Mouse (Mus musculus): ENCODE results near the gene Dcaf6. TPM values are rescaled to one million over a fixed set of nuclear protein-coding genes. Genes with fewer than 3 reads are reported as not detected.

Dcaf6 gene
- polyA plus RNA-seq, 1 experiment from 2014 or later = 28.0 TPM

DNA sequence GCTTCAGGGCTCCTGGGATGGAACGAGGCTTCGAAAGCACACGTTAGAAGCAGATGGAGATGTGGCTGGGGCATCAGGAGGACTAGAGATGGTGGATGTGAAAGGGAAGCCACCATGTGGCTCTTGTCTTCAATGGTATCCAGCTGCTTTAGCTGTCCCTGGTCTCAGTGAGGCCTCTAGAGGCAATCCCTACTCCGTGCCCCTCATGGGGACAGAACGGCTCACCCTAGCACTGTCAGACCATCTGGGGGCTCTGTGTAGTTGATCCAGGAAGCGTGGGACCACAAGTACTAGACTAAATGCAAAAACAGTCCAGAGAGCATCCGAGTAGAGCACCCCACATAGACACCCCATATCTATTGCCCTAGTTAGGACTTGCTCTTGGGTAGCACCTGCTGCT lies 138.4 kb downstream of the Dcaf6 start:
- WGBS (ENCODE audit: missing documents) = 91% methylated on average over 7 of the region's 7 CpGs
- Histone ChIP-seq H3K36me3 (ENCODE audit: inconsistent target) (no peaks in the 10 kb centered on the region), H3K4me3 (ENCODE audit: inconsistent target) (no peak overlapping the region), H3K27ac (no peak overlapping the region), H3K79me2 (ENCODE audit: inconsistent target) (no peaks in the 10 kb centered on the region)

DNA sequence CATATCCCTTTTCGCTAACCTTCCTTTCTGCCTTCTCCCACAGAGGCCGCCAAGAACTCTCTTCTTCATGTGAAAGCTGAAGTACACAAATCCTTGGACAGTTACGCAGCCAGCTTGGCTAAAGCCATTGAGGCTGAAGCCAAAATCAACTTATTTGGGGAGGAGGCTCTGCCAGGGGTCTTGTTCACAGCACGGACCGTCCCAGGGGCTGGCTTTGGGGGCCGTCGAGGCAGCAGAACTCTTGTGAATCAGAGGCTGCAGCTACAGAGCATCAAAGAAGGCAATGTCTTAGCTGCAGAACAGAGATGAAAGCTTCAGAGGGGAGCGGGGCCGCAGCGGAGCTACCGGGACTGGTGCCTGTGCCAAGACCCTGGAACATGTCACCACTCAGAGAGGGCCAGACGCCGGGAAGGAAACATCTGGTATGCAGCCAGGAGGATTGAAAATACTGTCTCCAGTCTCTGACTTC lies 138.8 kb downstream of the Dcaf6 start:
- 95% methylated on average over 13 of the region's 13 CpGs for WGBS (ENCODE audit: missing documents)
- H3K27ac ChIP-seq = no peak overlapping the region
- H3K4me3 ChIP-seq (ENCODE audit: inconsistent target) = no peak overlapping the region
- no peaks in the 10 kb centered on the region for H3K79me2 ChIP-seq (ENCODE audit: inconsistent target)
- no peaks in the 10 kb centered on the region for H3K36me3 ChIP-seq (ENCODE audit: inconsistent target)

DNA sequence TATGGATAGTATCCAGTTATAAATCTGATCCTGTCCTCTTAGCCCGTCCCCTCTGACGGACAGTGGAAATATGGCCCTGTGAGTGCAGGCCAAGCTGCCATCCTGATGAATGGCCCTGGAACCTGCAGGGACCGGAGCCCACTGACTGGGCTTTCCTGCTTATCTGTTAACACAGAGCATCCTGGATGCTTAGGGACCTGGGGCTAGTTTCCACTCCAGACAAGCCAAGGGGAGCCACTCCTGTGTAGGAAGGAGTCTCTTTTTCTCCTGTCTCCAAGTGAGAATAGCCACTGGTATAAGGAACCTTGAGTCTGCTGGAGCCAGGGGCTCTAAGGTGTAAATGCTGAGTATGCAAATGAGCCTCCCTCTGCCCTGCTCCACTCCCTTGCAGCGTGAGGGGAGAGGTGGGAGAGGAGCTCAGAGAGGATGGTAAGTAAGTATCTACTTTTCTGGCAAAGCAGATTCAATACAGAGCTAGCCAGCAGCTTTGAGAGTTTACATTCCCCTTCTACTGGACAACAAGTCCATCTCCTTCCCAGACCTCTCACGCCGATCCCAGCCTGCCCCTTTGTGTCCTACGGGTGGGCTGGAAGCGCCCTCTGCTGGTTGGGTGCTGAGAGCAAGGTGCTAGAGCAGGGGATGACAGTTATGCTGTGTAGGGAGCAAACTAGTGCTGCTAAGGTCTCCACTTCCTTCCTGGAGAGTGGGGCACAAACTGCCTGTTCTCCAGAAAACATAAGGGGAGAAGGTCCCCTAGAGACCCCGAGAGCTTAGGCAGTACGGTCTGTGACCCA lies 139.9 kb downstream of the Dcaf6 start:
- Histone ChIP-seq H3K36me3 (ENCODE audit: inconsistent target) (no peaks in the 10 kb centered on the region), H3K4me3 (ENCODE audit: inconsistent target) (no peak overlapping the region), H3K79me2 (ENCODE audit: inconsistent target) (no peaks in the 10 kb centered on the region), H3K27ac (no peak overlapping the region)
- 54% methylated on average over 10 of the region's 10 CpGs for WGBS (ENCODE audit: missing documents)

DNA sequence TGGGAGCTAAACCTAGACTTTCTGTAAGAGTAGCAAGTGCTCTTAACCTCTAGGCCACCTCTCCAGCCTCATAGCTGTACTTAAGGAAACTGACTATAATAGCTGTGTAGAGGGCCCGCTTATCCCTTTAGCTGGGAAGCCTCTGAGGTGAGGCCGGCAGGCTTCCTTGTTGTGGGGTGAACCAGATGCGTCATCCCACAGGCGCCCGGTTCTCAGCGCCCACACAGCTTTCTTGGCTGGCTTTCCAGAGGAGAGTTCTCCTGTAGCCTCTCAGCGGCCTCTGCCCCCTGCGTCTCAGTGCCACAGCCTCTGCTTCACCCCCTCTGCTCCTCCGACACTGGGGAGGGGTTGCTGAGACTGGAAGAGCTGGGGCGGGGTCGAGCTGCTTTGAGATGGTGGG lies 143.9 kb downstream of the Dcaf6 start:
- 88% methylated on average over 11 of the region's 11 CpGs for WGBS (ENCODE audit: missing documents)
- no peaks in the 10 kb centered on the region for H3K36me3 ChIP-seq (ENCODE audit: inconsistent target)
- no peaks in the 10 kb centered on the region for H3K79me2 ChIP-seq (ENCODE audit: inconsistent target)
- H3K4me3 ChIP-seq (ENCODE audit: inconsistent target) = no peak overlapping the region
- no peak overlapping the region for H3K27ac ChIP-seq

DNA sequence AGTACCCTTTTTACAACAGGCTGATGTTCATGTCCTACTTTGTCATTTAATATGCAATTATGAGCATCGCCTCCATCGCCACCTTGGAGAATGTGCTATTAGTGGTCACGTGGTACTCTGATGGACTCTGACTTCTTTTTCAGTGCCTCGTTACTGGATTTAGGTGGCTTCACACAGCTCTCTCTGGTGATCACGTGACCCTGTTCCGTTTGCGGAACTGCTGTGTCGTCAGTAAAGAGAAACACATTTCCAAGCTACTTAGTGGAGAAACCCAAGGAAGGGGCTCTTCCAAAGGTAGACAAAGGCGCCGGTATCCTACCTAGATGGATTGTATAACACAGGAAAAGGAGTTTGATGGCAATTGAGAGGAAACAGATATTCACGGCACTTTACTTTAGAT lies 152.1 kb downstream of the Dcaf6 start:
- no peak overlapping the region for H3K4me3 ChIP-seq (ENCODE audit: inconsistent target)
- no peak overlapping the region for H3K27ac ChIP-seq
- no peaks in the 10 kb centered on the region for H3K79me2 ChIP-seq (ENCODE audit: inconsistent target)
- 92% methylated on average over 11 of the region's 11 CpGs for WGBS (ENCODE audit: missing documents)
- H3K36me3 ChIP-seq (ENCODE audit: inconsistent target) = no peaks in the 10 kb centered on the region

DNA sequence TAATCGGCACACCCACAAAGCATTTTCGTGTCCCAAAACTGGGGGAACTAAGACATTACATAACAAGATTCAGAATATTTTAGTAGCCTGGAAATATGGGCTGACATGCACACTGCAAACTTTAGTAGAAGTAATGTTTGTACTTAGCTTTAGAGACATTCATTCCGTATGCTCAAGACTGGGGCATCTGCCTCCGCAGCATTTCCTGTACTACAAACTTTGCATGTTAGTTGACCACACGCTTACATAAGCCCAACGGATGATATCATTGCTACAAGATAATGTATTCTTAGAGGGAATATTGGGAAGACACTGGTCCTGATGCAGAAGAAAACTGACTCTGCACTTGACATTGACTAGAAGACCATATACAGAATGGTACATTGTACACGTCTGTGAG lies 155.9 kb downstream of the Dcaf6 start:
- 35% methylated on average over 7 of the region's 7 CpGs for WGBS (ENCODE audit: missing documents)
- H3K4me3 ChIP-seq (ENCODE audit: inconsistent target) = no peak overlapping the region
- no peak overlapping the region for H3K27ac ChIP-seq
- no peaks in the 10 kb centered on the region for H3K36me3 ChIP-seq (ENCODE audit: inconsistent target)
- H3K79me2 ChIP-seq (ENCODE audit: inconsistent target) = no peaks in the 10 kb centered on the region

DNA sequence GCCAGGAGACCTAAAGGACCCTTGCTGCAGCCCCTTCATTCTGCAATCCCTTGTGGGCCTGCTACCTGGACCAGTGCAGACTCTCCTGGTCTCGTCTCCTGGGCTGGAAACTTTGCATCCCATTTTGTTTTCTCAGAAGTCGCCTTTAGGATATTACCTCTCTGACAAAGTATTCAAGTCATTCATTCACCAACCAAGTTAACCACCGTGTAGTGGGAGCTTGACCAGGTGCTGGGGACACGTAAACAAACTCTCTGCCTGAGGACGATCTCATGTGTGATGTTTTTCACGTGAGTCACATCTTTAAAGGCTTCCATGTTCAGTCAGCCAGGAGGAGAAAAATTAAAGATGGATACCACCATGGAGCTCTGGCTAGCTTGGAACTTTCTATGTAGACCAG lies 157.1 kb downstream of the Dcaf6 start:
- 97% methylated on average over 6 of the region's 6 CpGs for WGBS (ENCODE audit: missing documents)
- H3K4me3 ChIP-seq (ENCODE audit: inconsistent target) = no peak overlapping the region
- no peak overlapping the region for H3K27ac ChIP-seq
- no peaks in the 10 kb centered on the region for H3K79me2 ChIP-seq (ENCODE audit: inconsistent target)
- H3K36me3 ChIP-seq (ENCODE audit: inconsistent target) = no peaks in the 10 kb centered on the region

DNA sequence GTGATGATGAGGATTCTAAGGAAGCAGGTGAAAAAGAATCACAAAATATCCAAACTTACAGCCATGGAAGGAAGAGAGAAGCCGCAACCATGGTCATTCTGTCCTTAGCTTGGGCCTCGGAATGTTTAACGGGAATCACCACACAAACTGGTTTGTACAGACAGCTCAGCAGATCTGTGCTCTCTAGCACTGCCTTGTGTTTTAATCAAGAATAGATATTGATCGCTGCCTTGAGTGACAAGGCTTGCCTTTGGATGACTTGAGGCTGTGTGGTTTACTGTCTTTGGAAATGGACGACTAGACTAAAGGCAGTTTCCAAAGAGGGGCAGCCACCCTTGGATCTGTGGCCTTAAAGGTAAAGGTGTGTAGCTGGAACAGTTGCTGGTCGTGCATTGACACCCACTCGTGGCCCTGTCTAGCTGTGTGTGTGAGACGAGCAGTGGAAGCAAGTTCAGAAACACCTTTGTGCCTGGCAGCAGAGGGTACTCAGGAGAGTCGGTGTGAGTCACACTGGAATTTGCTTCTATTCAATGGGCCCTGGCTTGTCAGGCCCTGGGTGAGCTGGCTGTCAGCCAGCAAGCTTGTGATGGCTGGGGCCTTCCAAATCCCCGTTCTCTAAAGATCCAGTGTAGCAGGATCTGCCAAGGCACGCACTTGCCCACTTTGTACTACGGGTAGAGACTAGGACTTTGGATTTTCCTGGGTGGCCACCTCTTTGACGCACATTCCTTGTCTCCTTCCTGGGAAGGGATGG lies 157.6 kb downstream of the Dcaf6 start:
- WGBS (ENCODE audit: missing documents) = 94% methylated on average over 13 of the region's 13 CpGs
- no peak overlapping the region for H3K4me3 ChIP-seq (ENCODE audit: inconsistent target)
- H3K36me3 ChIP-seq (ENCODE audit: inconsistent target) = no peaks in the 10 kb centered on the region
- H3K79me2 ChIP-seq (ENCODE audit: inconsistent target) = no peaks in the 10 kb centered on the region
- H3K27ac ChIP-seq = no peak overlapping the region

DNA sequence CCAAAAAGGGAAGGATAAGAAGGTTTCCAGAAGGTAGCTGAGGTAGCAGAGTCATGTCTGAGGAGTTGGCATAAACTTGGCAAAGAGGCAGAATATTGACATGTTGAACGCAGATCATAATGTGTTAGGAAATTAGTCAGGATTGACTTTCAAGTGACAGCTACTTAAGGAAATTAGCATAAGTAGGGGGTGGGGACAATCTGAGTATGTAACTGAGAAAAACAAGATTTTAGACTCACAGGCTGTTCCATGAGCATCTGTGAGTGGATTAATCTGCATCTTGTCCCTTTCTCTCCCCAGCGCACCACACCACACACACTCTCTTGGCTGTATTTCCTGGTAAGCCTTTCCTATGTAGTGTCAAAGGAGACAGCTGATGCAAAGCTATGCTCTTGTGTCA lies 158.7 kb downstream of the Dcaf6 start:
- 87% methylated on average over 2 of the region's 2 CpGs for WGBS (ENCODE audit: missing documents)
- Histone ChIP-seq H3K79me2 (ENCODE audit: inconsistent target) (no peaks in the 10 kb centered on the region), H3K27ac (no peak overlapping the region)

DNA sequence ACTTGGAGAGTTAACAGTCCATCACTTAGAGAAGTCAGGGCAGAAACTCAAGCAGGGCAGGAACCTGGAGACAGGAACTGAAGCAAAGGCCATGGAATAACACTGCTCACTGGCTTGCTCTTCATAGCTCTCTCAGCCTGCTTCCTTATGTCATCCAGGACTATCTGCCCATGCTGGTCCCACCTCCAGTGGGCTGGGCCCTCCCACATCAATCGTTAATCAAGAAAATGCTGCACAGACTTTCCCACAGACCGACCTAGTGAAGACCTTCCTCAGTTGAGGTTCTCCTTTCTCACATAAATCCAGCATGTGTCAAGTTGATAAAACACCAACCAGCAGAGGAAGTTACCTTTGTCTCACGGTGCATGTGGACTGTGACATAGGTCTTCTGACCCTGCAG lies 159.2 kb downstream of the Dcaf6 start:
- WGBS (ENCODE audit: missing documents) = 3% methylated on average over 3 of the region's 3 CpGs
- H3K79me2 ChIP-seq (ENCODE audit: inconsistent target) = no peaks in the 10 kb centered on the region
- no peak overlapping the region for H3K27ac ChIP-seq

More for the DNA sequence above, 158.7 kb downstream of the Dcaf6 start:
- Histone ChIP-seq H3K36me3 (ENCODE audit: inconsistent target) (no peaks in the 10 kb centered on the region), H3K4me3 (ENCODE audit: inconsistent target) (no peak overlapping the region)

DNA sequence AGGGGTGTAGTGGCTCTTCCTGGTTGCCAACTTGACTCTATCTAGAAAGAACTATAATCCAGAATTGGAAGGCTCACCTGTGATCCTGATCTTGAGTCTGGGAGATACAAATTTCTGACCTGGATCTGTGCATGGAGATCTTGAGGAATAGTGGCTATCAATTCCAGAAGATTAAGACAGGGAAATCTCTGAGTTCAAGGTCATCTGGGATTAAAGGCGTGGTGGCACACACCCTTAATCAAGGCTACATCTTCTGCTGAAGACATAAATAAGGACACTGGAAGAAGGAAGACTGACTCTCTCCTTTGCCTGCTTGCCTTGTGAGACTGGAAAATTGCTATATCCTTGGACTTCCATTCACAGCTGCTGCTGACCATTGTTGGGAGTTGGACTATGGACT lies 164.8 kb downstream of the Dcaf6 start, which contains the start of gene Gpr161:
Gene Gpr161 (plus strand): TSS at position 301 of the 400 bp plus-strand sequence.
- Histone ChIP-seq H3K79me2 (ENCODE audit: inconsistent target) (no peaks in the 10 kb centered on the region), H3K4me3 (ENCODE audit: inconsistent target) (no peak within 1 kb of the TSS), H3K36me3 (ENCODE audit: inconsistent target) (no peaks in the 10 kb centered on the region), H3K27ac (no peak within 1 kb of the TSS)
- WGBS (ENCODE audit: missing documents) = 92% methylated on average over 1 of the region's 1 CpGs

More for the DNA sequence above, 159.2 kb downstream of the Dcaf6 start:
- Histone ChIP-seq H3K4me3 (ENCODE audit: inconsistent target) (no peak overlapping the region), H3K36me3 (ENCODE audit: inconsistent target) (no peaks in the 10 kb centered on the region)

DNA sequence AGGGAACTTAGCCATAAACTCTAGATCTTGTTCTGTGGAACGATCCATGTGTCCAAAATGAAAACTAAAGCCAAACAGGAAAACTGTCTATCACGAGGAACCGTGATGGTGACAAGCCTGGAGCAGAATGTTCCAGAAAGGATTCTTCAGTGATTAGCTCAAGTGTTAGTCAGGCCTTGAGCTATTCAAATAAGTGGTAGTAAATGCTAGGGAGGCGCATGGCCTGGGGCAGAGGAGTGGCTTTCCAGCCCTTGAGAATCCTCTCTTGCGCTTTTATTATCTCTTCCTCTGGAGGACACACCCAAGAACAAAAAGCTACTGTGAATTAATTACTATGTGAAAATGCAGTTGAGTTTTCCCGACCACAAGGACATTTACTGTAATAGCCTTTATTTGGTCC lies 168.7 kb downstream of the Dcaf6 start:
- H3K79me2 ChIP-seq (ENCODE audit: inconsistent target) = no peaks in the 10 kb centered on the region
- no peaks in the 10 kb centered on the region for H3K36me3 ChIP-seq (ENCODE audit: inconsistent target)
- no peak overlapping the region for H3K4me3 ChIP-seq (ENCODE audit: inconsistent target)
- no peak overlapping the region for H3K27ac ChIP-seq
- WGBS (ENCODE audit: missing documents) = 89% methylated on average over 6 of the region's 6 CpGs

DNA sequence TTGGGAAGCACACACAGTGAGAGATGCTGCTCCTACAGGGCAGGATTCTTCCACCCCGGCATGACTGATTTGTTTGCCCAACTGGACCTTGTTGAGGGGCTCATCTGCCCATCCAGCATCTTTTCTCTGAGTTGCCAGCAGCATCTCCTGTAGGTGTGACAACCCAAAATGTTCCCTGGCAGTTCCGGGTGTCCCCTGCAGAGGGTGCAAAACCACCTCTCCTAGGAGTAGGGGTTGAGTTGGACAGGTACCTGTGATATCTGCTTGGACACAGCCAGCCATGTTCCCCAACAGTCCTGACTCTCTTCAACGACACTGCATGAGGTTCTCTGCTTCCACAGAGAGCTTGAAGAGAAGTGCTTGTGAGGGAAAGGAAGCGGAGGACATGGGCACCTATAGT lies 170.4 kb downstream of the Dcaf6 start:
- Histone ChIP-seq H3K79me2 (ENCODE audit: inconsistent target) (no peaks in the 10 kb centered on the region), H3K27ac (no peak overlapping the region), H3K36me3 (ENCODE audit: inconsistent target) (no peaks in the 10 kb centered on the region), H3K4me3 (ENCODE audit: inconsistent target) (no peak overlapping the region)
- 80% methylated on average over 4 of the region's 4 CpGs for WGBS (ENCODE audit: missing documents)

DNA sequence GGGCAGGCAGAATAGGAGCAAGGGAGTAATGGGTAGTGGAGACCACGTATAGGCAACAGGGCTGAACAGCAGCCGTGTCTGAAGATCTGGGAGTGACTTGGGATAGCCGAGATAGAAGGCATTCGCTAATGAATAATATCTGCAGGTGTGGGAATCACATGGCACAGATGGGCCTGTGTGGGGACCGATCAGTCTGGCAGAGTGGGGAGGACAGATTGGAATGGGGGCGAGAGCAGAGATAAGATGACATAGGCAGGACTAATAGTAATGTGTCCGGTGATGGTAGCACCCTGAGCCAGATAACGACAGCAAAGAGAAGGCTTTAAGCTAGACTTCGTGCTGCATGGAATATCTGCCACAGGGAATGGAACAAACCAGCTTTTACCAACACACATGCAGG lies 172.1 kb downstream of the Dcaf6 start:
- H3K36me3 ChIP-seq (ENCODE audit: inconsistent target) = no peaks in the 10 kb centered on the region
- 93% methylated on average over 9 of the region's 9 CpGs for WGBS (ENCODE audit: missing documents)
- H3K79me2 ChIP-seq (ENCODE audit: inconsistent target) = no peaks in the 10 kb centered on the region
- H3K4me3 ChIP-seq (ENCODE audit: inconsistent target) = no peak overlapping the region
- H3K27ac ChIP-seq = no peak overlapping the region

DNA sequence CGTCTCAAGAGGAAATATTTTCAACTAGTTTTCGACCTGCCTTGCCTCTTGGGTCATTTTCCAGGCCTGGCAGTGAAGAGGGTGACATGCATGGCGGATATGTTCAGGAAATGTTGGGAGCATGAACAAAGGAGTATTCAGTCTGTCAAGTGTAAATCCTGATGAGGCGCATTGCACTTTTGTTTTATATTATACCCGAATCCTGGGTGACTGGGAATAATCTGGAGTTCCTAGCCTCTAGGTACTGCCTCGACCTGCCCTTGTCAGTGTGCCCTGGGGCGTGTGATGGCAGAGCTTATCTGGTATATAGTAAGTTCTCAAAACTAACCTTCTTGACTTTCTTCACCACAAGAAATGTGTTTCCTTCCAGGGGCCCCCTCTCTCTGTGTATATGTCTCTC lies 176.2 kb downstream of the Dcaf6 start:
- Histone ChIP-seq H3K4me3 (ENCODE audit: inconsistent target) (no peak overlapping the region), H3K27ac (no peak overlapping the region), H3K36me3 (ENCODE audit: inconsistent target) (no peaks in the 10 kb centered on the region), H3K79me2 (ENCODE audit: inconsistent target) (no peaks in the 10 kb centered on the region)
- WGBS (ENCODE audit: missing documents) = 75% methylated on average over 7 of the region's 7 CpGs
